Mouse (Mus musculus): ENCODE results near the gene Rbpj.

- TF ChIP-seq POLR2A (IDR thresholded peaks at IDR 0.05; ENCODE audit: extremely low read depth, insufficient read depth, low read length) (no peak), CTCF (IDR thresholded peaks at IDR 0.05; ENCODE audit: extremely low read depth, insufficient read depth, low read length) (no peak)
Measured at GRCm38 (mm10) chr5:53605450-53605849, 139.5 kb downstream of the Rbpj start.
